Mouse (Mus musculus): ENCODE results near the gene Ncapd2. TPM values are rescaled to one million over a fixed set of nuclear protein-coding genes. Genes with fewer than 3 reads are reported as not detected.

Ncapd2 gene
- total and polyA plus RNA-seq, 2 experiments from 2014 or later: 24.5 to 85.4 TPM

GRCm38 (mm10) chr6:125232045-125232437, 40.5 kb upstream of the Ncapd2 start:
- Histone ChIP-seq H3K4me2 (ENCODE audit: low read depth, low read length) (peak overlapping the region; percentile 95), H3K27ac (ENCODE audit: low read depth) (peak overlapping the region; percentile 92), H3K9me3 (replicated peaks; ENCODE audit: control insufficient read depth, low read length) (no peaks in the 10 kb centered on the region), H3K4me3 (ENCODE audit: low read depth, low read length) (peak overlapping the region; percentile 64), H3K27me3 (ENCODE audit: control insufficient read depth, insufficient read depth, low read length) (no peaks in the 10 kb centered on the region), H3K36me3 (replicated peaks; ENCODE audit: control insufficient read depth, insufficient read depth, low read length) (no peaks in the 10 kb centered on the region), H3K4me1 (ENCODE audit: control insufficient read depth, insufficient read depth) (peaks cover 22% of the 10 kb centered on the region), H3K9ac (replicated peaks; ENCODE audit: low read depth, low read length) (peak overlapping the region; percentile 84)
- 37% methylated on average over 4 of the region's 4 CpGs for WGBS
- DNase-seq (ENCODE audit: low spot score) (peak; percentile 38), ATAC-seq (ENCODE audit: insufficient read depth, low read depth) (peak; percentile 31)
- TF ChIP-seq CTCF (IDR thresholded peaks at IDR 0.05; ENCODE audit: low read depth): no peak
- no peak for TF ChIP-seq EP300 (IDR thresholded peaks at IDR 0.05; ENCODE audit: low read depth)

- TF ChIP-seq EP300 (IDR thresholded peaks at IDR 0.05; ENCODE audit: low read depth): no peak
- TF ChIP-seq CTCF (IDR thresholded peaks at IDR 0.05; ENCODE audit: low read depth): no peak
- 1% methylated on average over 16 of the region's 16 CpGs for WGBS
- H3K36me3 ChIP-seq (replicated peaks; ENCODE audit: control insufficient read depth, insufficient read depth, low read length): no peaks in the 10 kb centered on the region
These were observed 39.9 kb upstream of the Ncapd2 start, which contains the start of gene Tapbpl for GRCm38 (mm10) chr6:125231117-125232044. Tapbpl (minus strand) TSS chr6:125231860.

GRCm38 (mm10) chr6:125230571-125230970, 39.1 kb upstream of the Ncapd2 start:
- Histone ChIP-seq H3K4me2 (ENCODE audit: low read depth, low read length) (peak overlapping the region; percentile 95; the same call in 1 of the 2 replicates), H3K27ac (ENCODE audit: low read depth) (peak overlapping the region; percentile 92; the same call in 1 of the 2 replicates)

More at GRCm38 (mm10) chr6:125231117-125232044, 39.9 kb upstream of the Ncapd2 start, which contains the start of gene Tapbpl:
- ATAC-seq (ENCODE audit: insufficient read depth, low read depth) (peak; percentile 63), DNase-seq (ENCODE audit: low spot score) (peak; percentile 60)
- Histone ChIP-seq H3K4me3 (ENCODE audit: low read depth, low read length) (peak within 1 kb of the TSS; percentile 64), H3K9me3 (replicated peaks; ENCODE audit: control insufficient read depth, low read length) (no peaks in the 10 kb centered on the region), H3K9ac (replicated peaks; ENCODE audit: low read depth, low read length) (peak within 1 kb of the TSS; percentile 84), H3K4me1 (ENCODE audit: control insufficient read depth, insufficient read depth) (peaks cover 22% of the 10 kb centered on the region), H3K4me2 (ENCODE audit: low read depth, low read length) (peak within 1 kb of the TSS; percentile 95), H3K27me3 (ENCODE audit: control insufficient read depth, insufficient read depth, low read length) (no peaks in the 10 kb centered on the region), H3K27ac (ENCODE audit: low read depth) (peak within 1 kb of the TSS; percentile 92)

GRCm38 (mm10) chr6:125225518-125226115, 34.1 kb upstream of the Ncapd2 start:
- no peak overlapping the region for H3K27ac ChIP-seq (ENCODE audit: low read depth)
- WGBS: 73% methylated on average over 5 of the region's 5 CpGs

More at GRCm38 (mm10) chr6:125230571-125230970, 39.1 kb upstream of the Ncapd2 start:
- Histone ChIP-seq H3K4me1 (ENCODE audit: control insufficient read depth, insufficient read depth) (peaks cover 22% of the 10 kb centered on the region), H3K36me3 (replicated peaks; ENCODE audit: control insufficient read depth, insufficient read depth, low read length) (no peaks in the 10 kb centered on the region), H3K9ac (replicated peaks; ENCODE audit: low read depth, low read length) (no peak overlapping the region), H3K4me3 (ENCODE audit: low read depth, low read length) (no peak overlapping the region), H3K9me3 (replicated peaks; ENCODE audit: control insufficient read depth, low read length) (no peaks in the 10 kb centered on the region), H3K27me3 (ENCODE audit: control insufficient read depth, insufficient read depth, low read length) (no peaks in the 10 kb centered on the region)
- ATAC-seq (ENCODE audit: insufficient read depth, low read depth): no peak
- TF ChIP-seq EP300 (IDR thresholded peaks at IDR 0.05; ENCODE audit: low read depth) (no peak), CTCF (IDR thresholded peaks at IDR 0.05; ENCODE audit: low read depth) (no peak)
- WGBS: 49% methylated on average over 9 of the region's 9 CpGs
- no peak for DNase-seq (ENCODE audit: low spot score)

GRCm38 (mm10) chr6:125222577-125222976, 31.1 kb upstream of the Ncapd2 start:
- H3K27me3 ChIP-seq (ENCODE audit: control insufficient read depth, insufficient read depth, low read length): no peaks in the 10 kb centered on the region
- H3K27ac ChIP-seq (ENCODE audit: low read depth): no peak overlapping the region; the same call in 1 of the 2 replicates
- no peak overlapping the region for H3K9ac ChIP-seq (replicated peaks; ENCODE audit: low read depth, low read length)
- no peaks in the 10 kb centered on the region for H3K4me1 ChIP-seq (ENCODE audit: control insufficient read depth, insufficient read depth)
- no peak overlapping the region for H3K4me3 ChIP-seq (ENCODE audit: low read depth, low read length)
- H3K36me3 ChIP-seq (replicated peaks; ENCODE audit: control insufficient read depth, insufficient read depth, low read length): peaks cover 17% of the 10 kb centered on the region
- no peak overlapping the region for H3K4me2 ChIP-seq (ENCODE audit: low read depth, low read length)
- DNase-seq (ENCODE audit: low spot score) (no peak), ATAC-seq (ENCODE audit: insufficient read depth, low read depth) (no peak)
- TF ChIP-seq CTCF (IDR thresholded peaks at IDR 0.05; ENCODE audit: low read depth) (no peak), EP300 (IDR thresholded peaks at IDR 0.05; ENCODE audit: low read depth) (no peak)
- 64% methylated on average over 3 of the region's 3 CpGs for WGBS
- H3K9me3 ChIP-seq (replicated peaks; ENCODE audit: control insufficient read depth, low read length): no peaks in the 10 kb centered on the region

More at GRCm38 (mm10) chr6:125225518-125226115, 34.1 kb upstream of the Ncapd2 start:
- peaks cover 1% of the 10 kb centered on the region; the same call in 1 of the 2 replicates for H3K4me1 ChIP-seq (ENCODE audit: control insufficient read depth, insufficient read depth)
- TF ChIP-seq CTCF (IDR thresholded peaks at IDR 0.05; ENCODE audit: low read depth) (0 out of 2 replicates have a peak, but pooled peaks have one; percentile 21), EP300 (IDR thresholded peaks at IDR 0.05; ENCODE audit: low read depth) (no peak)
- peaks cover 7% of the 10 kb centered on the region; the same call in 1 of the 2 replicates for H3K36me3 ChIP-seq (replicated peaks; ENCODE audit: control insufficient read depth, insufficient read depth, low read length)
- H3K9me3 ChIP-seq (replicated peaks; ENCODE audit: control insufficient read depth, low read length): no peaks in the 10 kb centered on the region
- H3K9ac ChIP-seq (replicated peaks; ENCODE audit: low read depth, low read length): no peak overlapping the region
- H3K4me3 ChIP-seq (ENCODE audit: low read depth, low read length): no peak overlapping the region
- no peaks in the 10 kb centered on the region for H3K27me3 ChIP-seq (ENCODE audit: control insufficient read depth, insufficient read depth, low read length)
- H3K4me2 ChIP-seq (ENCODE audit: low read depth, low read length): no peak overlapping the region
- ATAC-seq (ENCODE audit: insufficient read depth, low read depth) (no peak), DNase-seq (ENCODE audit: low spot score) (no peak)

All from heart, postnatal 0 days (tissue).